Mouse (Mus musculus) lung, adult 18-20 months (tissue): Measurements from ENCODE around the gene 4930447C04Rik.

Source experiments
- DNase-seq, 2 experiments: peaks; one replicate each; pipeline ENCODE4 v3.0.0; 2022; ENCODE audit warnings: mixed read lengths in 2 of 2

Gene 4930447C04Rik

GRCm38 (mm10) chr12:72942171-72942570, 1.6 kb upstream of the 4930447C04Rik start:
- DNase-seq = no peak

GRCm38 (mm10) chr12:72941398-72942051, 951 bp upstream of the 4930447C04Rik start:
- no peak for DNase-seq

- DNase-seq = no peak
Measured at GRCm38 (mm10) chr12:72940822-72941397, 336 bp upstream of the 4930447C04Rik start.

GRCm38 (mm10) chr12:72939616-72940015, 958 bp downstream of the 4930447C04Rik start, which contains the start of gene Six6:
TSS of gene Six6 (plus strand) at chr12:72939892.
- no peak for DNase-seq

GRCm38 (mm10) chr12:72938600-72939490, 1.7 kb downstream of the 4930447C04Rik start:
- no peak for DNase-seq

- DNase-seq = no peak
Measured at GRCm38 (mm10) chr12:72938176-72938575, 2.4 kb downstream of the 4930447C04Rik start.

GRCm38 (mm10) chr12:72937537-72938120, 2.9 kb downstream of the 4930447C04Rik start:
- DNase-seq = no peak

- DNase-seq = no peak
Measured at GRCm38 (mm10) chr12:72936751-72937150, 3.8 kb downstream of the 4930447C04Rik start.

GRCm38 (mm10) chr12:72917159-72917993, 23.2 kb downstream of the 4930447C04Rik start:
- DNase-seq = no peak

GRCm38 (mm10) chr12:72854377-72855032, 86.1 kb downstream of the 4930447C04Rik start:
- no peak for DNase-seq

- DNase-seq = no peak
Measured at GRCm38 (mm10) chr12:72853406-72854076, 87.0 kb downstream of the 4930447C04Rik start.

- no peak for DNase-seq
Measured at GRCm38 (mm10) chr12:72852264-72852663, 88.3 kb downstream of the 4930447C04Rik start.

GRCm38 (mm10) chr12:72850146-72850545, 90.4 kb downstream of the 4930447C04Rik start:
- DNase-seq = no peak

GRCm38 (mm10) chr12:72847725-72848124, 92.8 kb downstream of the 4930447C04Rik start:
- DNase-seq = peak in 1 of 2 experiments; percentile 15

GRCm38 (mm10) chr12:72845946-72846345, 94.6 kb downstream of the 4930447C04Rik start:
- no peak for DNase-seq

GRCm38 (mm10) chr12:72843973-72844620, 96.5 kb downstream of the 4930447C04Rik start:
- peak; percentile 83 to 89 for DNase-seq

GRCm38 (mm10) chr12:72843555-72843954, 97.0 kb downstream of the 4930447C04Rik start:
- no peak for DNase-seq

- no peak for DNase-seq
Measured at GRCm38 (mm10) chr12:72843135-72843534, 97.4 kb downstream of the 4930447C04Rik start.

GRCm38 (mm10) chr12:72841500-72841899, 99.1 kb downstream of the 4930447C04Rik start:
- DNase-seq = no peak

- no peak for DNase-seq
Measured at GRCm38 (mm10) chr12:72837302-72837701, 103.3 kb downstream of the 4930447C04Rik start.
